Mouse (Mus musculus): ENCODE data around the gene Fam110a. TPM values are rescaled to one million over a fixed set of nuclear protein-coding genes. Genes with fewer than 3 reads are reported as not detected.
A peak's percentile ranks its signal among the peaks of the same experiment; 100 is the strongest.

Fam110a gene
- polyA plus RNA-seq, 1 experiment, result 33.0 TPM

DNA sequence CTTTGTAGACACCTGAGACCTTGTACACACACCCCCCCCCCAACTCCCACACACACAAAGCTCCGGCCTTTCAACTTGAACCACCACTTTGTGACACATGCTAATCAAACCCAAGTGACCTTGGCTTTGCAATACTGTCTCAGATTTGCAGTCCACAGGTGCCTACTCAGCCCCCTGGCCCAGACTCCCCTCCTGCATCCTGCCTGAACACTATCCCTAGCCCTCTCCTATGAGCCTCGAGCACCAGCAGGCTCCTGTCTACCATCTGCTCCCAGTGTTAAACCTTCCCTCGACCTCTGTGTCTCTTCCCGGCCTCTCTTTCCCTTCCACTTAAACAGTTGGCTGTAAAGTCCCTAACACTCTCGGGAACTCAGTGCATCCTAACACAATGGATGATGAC, 11.4 kb upstream of the Fam110a start:
- WGBS, result 85% methylated on average over 5 of the region's 5 CpGs
- H3K27ac ChIP-seq (ENCODE audit: control insufficient read depth, insufficient read depth, low read length), result no peak overlapping the region
- DNase-seq, result no peak
- H3K36me3 ChIP-seq (ENCODE audit: control insufficient read depth, insufficient read depth, low read length), result no peaks in the 10 kb centered on the region
- no peaks in the 10 kb centered on the region for H3K27me3 ChIP-seq (ENCODE audit: control insufficient read depth, insufficient read depth, low read length)
- TF ChIP-seq CTCF (IDR thresholded peaks at IDR 0.05; ENCODE audit: borderline replicate concordance, control insufficient read depth, extremely low read depth, insufficient read depth, low read length, poor library complexity), result no peak
- no peak for TF ChIP-seq POLR2A (IDR thresholded peaks at IDR 0.05; ENCODE audit: control insufficient read depth, extremely low read depth, insufficient read depth, low read length, poor library complexity)
- peaks cover 11% of the 10 kb centered on the region for H3K4me1 ChIP-seq (replicated peaks; ENCODE audit: control insufficient read depth, insufficient read depth, low read length)
- no peak overlapping the region for H3K4me3 ChIP-seq (ENCODE audit: control insufficient read depth, insufficient read depth, low read length)

DNA sequence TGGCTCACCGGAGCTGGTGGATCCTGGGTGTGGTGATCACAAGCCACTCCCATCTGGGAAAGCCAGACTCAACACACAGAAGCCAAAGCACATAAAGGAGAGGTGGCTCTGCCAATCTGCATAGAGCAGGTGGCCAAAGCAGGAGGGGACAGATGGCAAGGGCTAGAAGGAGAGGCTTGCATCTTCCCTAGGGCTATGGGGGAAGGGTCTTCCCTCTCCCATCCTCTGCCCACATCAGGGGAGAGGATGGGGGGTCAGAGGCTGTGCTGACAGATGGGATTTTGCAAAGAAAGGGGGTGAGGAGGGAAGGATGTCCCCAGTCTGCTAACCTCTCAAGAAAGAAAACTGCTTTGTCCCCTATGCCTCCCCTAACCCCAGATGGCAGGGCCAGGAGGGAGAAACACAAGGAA, 11.0 kb upstream of the Fam110a start:
- no peak overlapping the region for H3K27ac ChIP-seq (ENCODE audit: control insufficient read depth, insufficient read depth, low read length)
- no peak overlapping the region for H3K4me3 ChIP-seq (ENCODE audit: control insufficient read depth, insufficient read depth, low read length)
- H3K4me1 ChIP-seq (replicated peaks; ENCODE audit: control insufficient read depth, insufficient read depth, low read length), result peaks cover 12% of the 10 kb centered on the region
- WGBS, result 84% methylated on average over 1 of the region's 1 CpGs
- no peak for DNase-seq
- no peaks in the 10 kb centered on the region for H3K36me3 ChIP-seq (ENCODE audit: control insufficient read depth, insufficient read depth, low read length)
- TF ChIP-seq POLR2A (IDR thresholded peaks at IDR 0.05; ENCODE audit: control insufficient read depth, extremely low read depth, insufficient read depth, low read length, poor library complexity), result no peak
- TF ChIP-seq CTCF (IDR thresholded peaks at IDR 0.05; ENCODE audit: borderline replicate concordance, control insufficient read depth, extremely low read depth, insufficient read depth, low read length, poor library complexity), result no peak
- no peaks in the 10 kb centered on the region for H3K27me3 ChIP-seq (ENCODE audit: control insufficient read depth, insufficient read depth, low read length)

DNA sequence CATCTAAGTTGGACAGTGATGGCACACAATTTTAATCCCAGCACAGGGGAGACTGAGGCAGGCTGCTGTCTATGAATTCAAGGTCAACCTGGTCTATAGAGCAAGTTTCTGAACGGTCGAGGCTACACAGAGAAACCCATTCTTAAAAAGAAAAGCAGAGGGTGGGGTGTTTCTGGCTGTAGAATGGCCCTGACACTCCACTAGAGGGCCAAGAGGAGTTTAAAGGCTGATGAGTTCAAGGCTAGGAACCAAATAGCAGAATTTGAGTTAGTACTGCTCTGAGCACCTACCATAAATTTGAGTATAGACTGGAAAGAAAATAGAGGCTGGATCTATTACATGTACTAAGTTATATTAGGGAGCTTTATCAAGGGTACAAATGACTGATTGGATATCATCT, 9.0 kb upstream of the Fam110a start:
- H3K36me3 ChIP-seq (ENCODE audit: control insufficient read depth, insufficient read depth, low read length), result no peaks in the 10 kb centered on the region
- H3K4me3 ChIP-seq (ENCODE audit: control insufficient read depth, insufficient read depth, low read length), result no peak overlapping the region
- H3K4me1 ChIP-seq (replicated peaks; ENCODE audit: control insufficient read depth, insufficient read depth, low read length), result peaks cover 7% of the 10 kb centered on the region
- H3K27ac ChIP-seq (ENCODE audit: control insufficient read depth, insufficient read depth, low read length), result no peak overlapping the region
- WGBS, result 79% methylated on average over 2 of the region's 2 CpGs
- DNase-seq, result no peak
- TF ChIP-seq CTCF (IDR thresholded peaks at IDR 0.05; ENCODE audit: borderline replicate concordance, control insufficient read depth, extremely low read depth, insufficient read depth, low read length, poor library complexity) (no peak), POLR2A (IDR thresholded peaks at IDR 0.05; ENCODE audit: control insufficient read depth, extremely low read depth, insufficient read depth, low read length, poor library complexity) (no peak)
- H3K27me3 ChIP-seq (ENCODE audit: control insufficient read depth, insufficient read depth, low read length), result no peaks in the 10 kb centered on the region

DNA sequence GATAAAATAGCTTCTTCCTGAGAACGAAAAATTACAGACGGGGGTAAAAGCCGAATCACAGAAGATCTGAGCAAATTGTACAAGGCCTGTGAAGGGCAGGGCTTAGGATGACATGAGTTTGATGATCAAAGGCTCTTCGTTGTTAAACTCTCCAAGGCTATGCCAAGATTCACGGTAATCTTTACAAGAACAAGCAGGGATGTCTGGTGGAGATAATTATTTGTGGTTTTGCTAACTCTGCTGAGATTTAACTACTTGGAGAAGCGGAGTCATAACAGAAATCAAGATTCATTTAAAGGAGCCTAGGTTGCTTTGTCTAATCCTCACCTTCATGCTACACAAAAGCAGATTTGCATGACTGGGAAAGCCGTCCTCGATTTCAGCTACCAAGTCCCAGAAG, 6.9 kb upstream of the Fam110a start:
- Histone ChIP-seq H3K27ac (ENCODE audit: control insufficient read depth, insufficient read depth, low read length) (no peak overlapping the region), H3K27me3 (ENCODE audit: control insufficient read depth, insufficient read depth, low read length) (no peaks in the 10 kb centered on the region), H3K4me1 (replicated peaks; ENCODE audit: control insufficient read depth, insufficient read depth, low read length) (peaks cover 7% of the 10 kb centered on the region), H3K36me3 (ENCODE audit: control insufficient read depth, insufficient read depth, low read length) (no peaks in the 10 kb centered on the region), H3K4me3 (ENCODE audit: control insufficient read depth, insufficient read depth, low read length) (no peak overlapping the region)
- no peak for TF ChIP-seq POLR2A (IDR thresholded peaks at IDR 0.05; ENCODE audit: control insufficient read depth, extremely low read depth, insufficient read depth, low read length, poor library complexity)
- TF ChIP-seq CTCF (IDR thresholded peaks at IDR 0.05; ENCODE audit: borderline replicate concordance, control insufficient read depth, extremely low read depth, insufficient read depth, low read length, poor library complexity), result no peak
- 82% methylated on average over 8 of the region's 8 CpGs for WGBS
- DNase-seq, result no peak

DNA sequence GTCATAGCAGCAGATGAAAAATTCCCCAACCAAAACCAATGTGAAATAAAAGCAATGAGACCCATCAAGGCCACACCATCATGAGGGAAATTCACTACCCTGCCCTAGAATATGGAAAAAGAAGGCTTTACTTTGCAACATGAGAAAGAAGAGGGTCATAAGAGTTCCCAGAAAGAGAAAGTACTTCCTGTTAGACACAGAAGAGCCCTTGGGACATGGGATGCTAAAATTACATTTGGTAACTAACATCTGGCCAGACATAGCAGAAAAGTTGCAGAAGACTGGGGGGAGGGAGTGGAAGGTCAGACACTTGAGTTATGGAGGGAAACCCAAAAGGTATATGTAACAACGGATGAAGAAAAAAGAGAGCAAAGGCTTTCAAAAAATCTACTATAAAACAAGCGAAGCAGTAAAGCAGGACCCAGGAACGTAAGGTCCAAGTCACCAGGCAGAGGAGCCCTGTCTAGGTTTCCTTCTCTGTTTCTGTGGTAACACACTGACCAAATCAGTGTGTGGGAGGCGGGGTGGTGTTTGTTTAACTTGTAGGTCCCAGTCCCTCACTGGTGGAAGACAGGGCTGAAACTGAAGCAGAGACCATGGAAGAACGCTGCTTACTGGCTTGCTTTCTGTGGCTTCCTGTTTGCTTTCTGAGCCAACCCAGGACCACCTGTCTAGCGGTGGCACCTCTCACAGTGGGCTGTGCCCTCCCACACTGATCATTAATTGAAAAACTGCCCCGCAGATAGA, 5.6 kb upstream of the Fam110a start:
- WGBS, result 27% methylated on average over 7 of the region's 7 CpGs
- TF ChIP-seq POLR2A (IDR thresholded peaks at IDR 0.05; ENCODE audit: control insufficient read depth, extremely low read depth, insufficient read depth, low read length, poor library complexity) (no peak), CTCF (IDR thresholded peaks at IDR 0.05; ENCODE audit: borderline replicate concordance, control insufficient read depth, extremely low read depth, insufficient read depth, low read length, poor library complexity) (no peak)
- no peaks in the 10 kb centered on the region for H3K36me3 ChIP-seq (ENCODE audit: control insufficient read depth, insufficient read depth, low read length)
- peak overlapping the region; percentile 69; the same call in 1 of the 2 replicates for H3K27ac ChIP-seq (ENCODE audit: control insufficient read depth, insufficient read depth, low read length)
- peaks cover 7% of the 10 kb centered on the region for H3K4me1 ChIP-seq (replicated peaks; ENCODE audit: control insufficient read depth, insufficient read depth, low read length)
- no peak for DNase-seq
- no peak overlapping the region for H3K4me3 ChIP-seq (ENCODE audit: control insufficient read depth, insufficient read depth, low read length)
- no peaks in the 10 kb centered on the region for H3K27me3 ChIP-seq (ENCODE audit: control insufficient read depth, insufficient read depth, low read length)

DNA sequence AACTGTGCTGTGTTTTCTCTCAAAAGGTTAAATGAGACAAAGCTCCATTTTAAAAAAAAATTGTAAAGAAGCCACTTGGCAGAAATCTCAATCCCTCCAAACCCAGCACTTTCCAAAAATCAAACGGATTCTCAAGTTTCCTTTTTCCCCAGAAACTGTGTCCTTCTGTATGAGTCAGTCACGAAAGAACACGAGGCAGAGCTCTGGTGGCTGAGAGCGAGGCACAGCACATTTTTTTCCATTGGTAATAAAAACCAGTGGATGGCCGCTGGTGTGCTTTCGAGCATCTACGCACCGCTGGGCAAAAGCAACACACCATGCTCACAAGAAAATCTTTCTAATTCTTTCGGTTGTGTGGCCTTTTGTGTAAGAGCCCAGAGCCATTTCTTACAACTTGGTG, 4.0 kb upstream of the Fam110a start:
- 86% methylated on average over 9 of the region's 9 CpGs for WGBS

More for the DNA sequence above, 4.0 kb upstream of the Fam110a start:
- no peak overlapping the region for H3K4me3 ChIP-seq (ENCODE audit: control insufficient read depth, insufficient read depth, low read length)
- DNase-seq, result no peak
- peaks cover 19% of the 10 kb centered on the region for H3K4me1 ChIP-seq (replicated peaks; ENCODE audit: control insufficient read depth, insufficient read depth, low read length)
- H3K36me3 ChIP-seq (ENCODE audit: control insufficient read depth, insufficient read depth, low read length), result no peaks in the 10 kb centered on the region
- no peak overlapping the region for H3K27ac ChIP-seq (ENCODE audit: control insufficient read depth, insufficient read depth, low read length)
- no peak for TF ChIP-seq CTCF (IDR thresholded peaks at IDR 0.05; ENCODE audit: borderline replicate concordance, control insufficient read depth, extremely low read depth, insufficient read depth, low read length, poor library complexity)
- TF ChIP-seq POLR2A (IDR thresholded peaks at IDR 0.05; ENCODE audit: control insufficient read depth, extremely low read depth, insufficient read depth, low read length, poor library complexity), result no peak
- no peaks in the 10 kb centered on the region for H3K27me3 ChIP-seq (ENCODE audit: control insufficient read depth, insufficient read depth, low read length)

All from thymus, adult 2 months (tissue).